Mouse (Mus musculus) neural tube, embryonic 12.5 days (tissue): ENCODE data around the gene Sh3gl2. TPM values are rescaled to one million over a fixed set of nuclear protein-coding genes. Genes with fewer than 3 reads are reported as not detected.

Experiments
- ATAC-seq: fragments of 200-750 bp; cut with Nextera tagmentation; 2 replicates; pipeline ENCODE4 v1.8.0; 2017; ENCODE audit warnings: low read depth, mild to moderate bottlenecking, moderate TSS enrichment, moderate library complexity; ENCODE audit not compliant: low FRiP score
- H3K27ac ChIP-seq: fragments of 300-500 bp; sonication (generic); 2 replicates; pipeline ENCODE4 v1.5.1; 2016
- H3K27me3 ChIP-seq: fragments of 300-500 bp; sonication (generic); replicated peaks from 2 replicates; pipeline ENCODE4 v1.6.1; 2016; ENCODE audit warnings: mild to moderate bottlenecking
- H3K36me3 ChIP-seq: fragments of 300-500 bp; sonication (generic); 2 replicates; pipeline ENCODE4 v1.6.1; 2016; ENCODE audit warnings: mild to moderate bottlenecking
- H3K4me1 ChIP-seq: fragments of 300-500 bp; sonication (generic); 2 replicates; pipeline ENCODE4 v1.6.1; 2016
- H3K4me2 ChIP-seq: fragments of 300-500 bp; sonication (generic); replicated peaks from 2 replicates; pipeline ENCODE4 v1.6.1; 2016; ENCODE audit warnings: mild to moderate bottlenecking
- H3K4me3 ChIP-seq: fragments of 300-500 bp; sonication (generic); 2 replicates; pipeline ENCODE4 v1.5.1; 2016
- H3K9ac ChIP-seq: fragments of 300-500 bp; sonication (generic); 2 replicates; pipeline ENCODE4 v1.6.1; 2016; ENCODE audit warnings: mild to moderate bottlenecking
- H3K9me3 ChIP-seq: fragments of 300-500 bp; sonication (generic); 2 replicates; pipeline ENCODE4 v1.6.1; 2016; ENCODE audit warnings: mild to moderate bottlenecking
- WGBS: fragments of 180-500 bp; shearing (Covaris S2); methylation state at CpG from one replicate; pipeline ENCODE4 v1.1.7; 2016; 5-methylcytosine and 5-hydroxymethylcytosine counted together
- polyA plus RNA-seq: library from polyadenylated mRNA; unstranded; fragments of >200 nt; fragmentation: Nextera tagmentation; extraction: Ambion mirVana; gene quantifications from 2 replicates; pipeline ENCODE4 v1.2.1, GENCODE M21; 2016

Gene Sh3gl2
- 20.4 and 26.2 TPM in 2 replicates for polyA plus RNA-seq

- H3K27ac ChIP-seq, result peak within 1 kb of the TSS; percentile 37; the same call in 1 of the 2 replicates
- H3K9ac ChIP-seq, result peak within 1 kb of the TSS; percentile 74
- peak within 1 kb of the TSS; percentile 97 for H3K4me2 ChIP-seq
- ATAC-seq, result peak; percentile 94
- H3K27me3 ChIP-seq, result peaks cover 24% of the 10 kb centered on the region
- peaks cover 9% of the 10 kb centered on the region; the same call in 1 of the 2 replicates for H3K4me1 ChIP-seq
- H3K9me3 ChIP-seq, result no peaks in the 10 kb centered on the region
- WGBS, result under 1% methylated on average over 48 of the region's 48 CpGs
- peak within 1 kb of the TSS; percentile 73 for H3K4me3 ChIP-seq
- no peaks in the 10 kb centered on the region for H3K36me3 ChIP-seq
Measured at GRCm38 (mm10) chr4:85205071-85205635, at the start of gene Sh3gl2. TSS of gene Sh3gl2 (plus strand) at chr4:85205126.

- H3K27me3 ChIP-seq, result no peaks in the 10 kb centered on the region
- H3K36me3 ChIP-seq, result no peaks in the 10 kb centered on the region
- no peak overlapping the region for H3K4me2 ChIP-seq
- no peak for ATAC-seq
- no peak overlapping the region for H3K27ac ChIP-seq
- H3K4me3 ChIP-seq, result no peak overlapping the region
- H3K9ac ChIP-seq, result no peak overlapping the region
- H3K9me3 ChIP-seq, result no peaks in the 10 kb centered on the region
- no peaks in the 10 kb centered on the region for H3K4me1 ChIP-seq
- 65% methylated on average over 4 of the region's 4 CpGs for WGBS
Measured at GRCm38 (mm10) chr4:85161156-85161555, 43.8 kb upstream of the Sh3gl2 start.

- H3K9me3 ChIP-seq, result no peaks in the 10 kb centered on the region
- no peak overlapping the region for H3K9ac ChIP-seq
- no peaks in the 10 kb centered on the region for H3K27me3 ChIP-seq
- H3K36me3 ChIP-seq, result no peaks in the 10 kb centered on the region
- 26% methylated on average over 27 of the region's 27 CpGs for WGBS
- peak; percentile 92 for ATAC-seq
- peak overlapping the region; percentile 34; the same call in 1 of the 2 replicates for H3K4me2 ChIP-seq
- H3K4me3 ChIP-seq, result no peak overlapping the region
- H3K4me1 ChIP-seq, result no peaks in the 10 kb centered on the region
- H3K27ac ChIP-seq, result no peak overlapping the region
Measured at GRCm38 (mm10) chr4:85162468-85163312, 42.2 kb upstream of the Sh3gl2 start.

- peak; percentile 61; the same call in 1 of the 2 replicates for ATAC-seq
- 94% methylated on average over 2 of the region's 2 CpGs for WGBS
Measured at GRCm38 (mm10) chr4:85163313-85163615, 41.7 kb upstream of the Sh3gl2 start.

GRCm38 (mm10) chr4:85168001-85168400 is 36.9 kb upstream of the Sh3gl2 start:
- Histone ChIP-seq H3K36me3 (no peaks in the 10 kb centered on the region), H3K4me1 (no peaks in the 10 kb centered on the region), H3K27me3 (no peaks in the 10 kb centered on the region), H3K4me2 (no peak overlapping the region), H3K9me3 (no peaks in the 10 kb centered on the region), H3K27ac (no peak overlapping the region), H3K9ac (no peak overlapping the region), H3K4me3 (no peak overlapping the region)
- WGBS, result 94% methylated on average over 12 of the region's 12 CpGs
- ATAC-seq, result no peak

More at GRCm38 (mm10) chr4:85163313-85163615, 41.7 kb upstream of the Sh3gl2 start:
- Histone ChIP-seq H3K4me2 (no peak overlapping the region), H3K27ac (no peak overlapping the region), H3K9me3 (no peaks in the 10 kb centered on the region), H3K4me3 (no peak overlapping the region), H3K9ac (no peak overlapping the region), H3K27me3 (no peaks in the 10 kb centered on the region), H3K4me1 (no peaks in the 10 kb centered on the region), H3K36me3 (no peaks in the 10 kb centered on the region)

GRCm38 (mm10) chr4:85175466-85175865 is 29.5 kb upstream of the Sh3gl2 start:
- no peaks in the 10 kb centered on the region for H3K36me3 ChIP-seq
- no peak overlapping the region for H3K4me2 ChIP-seq
- no peak overlapping the region for H3K27ac ChIP-seq
- no peaks in the 10 kb centered on the region for H3K9me3 ChIP-seq
- 87% methylated on average over 4 of the region's 4 CpGs for WGBS
- ATAC-seq, result no peak
- no peak overlapping the region for H3K9ac ChIP-seq
- no peaks in the 10 kb centered on the region for H3K4me1 ChIP-seq
- no peaks in the 10 kb centered on the region for H3K27me3 ChIP-seq
- H3K4me3 ChIP-seq, result no peak overlapping the region

GRCm38 (mm10) chr4:85178394-85179051 is 26.4 kb upstream of the Sh3gl2 start:
- Histone ChIP-seq H3K36me3 (no peaks in the 10 kb centered on the region), H3K4me1 (no peaks in the 10 kb centered on the region), H3K9ac (no peak overlapping the region), H3K4me2 (no peak overlapping the region), H3K4me3 (no peak overlapping the region), H3K27me3 (no peaks in the 10 kb centered on the region), H3K9me3 (no peaks in the 10 kb centered on the region), H3K27ac (no peak overlapping the region)
- WGBS, result 72% methylated on average over 9 of the region's 9 CpGs
- ATAC-seq, result no peak; the same call in 1 of the 2 replicates

GRCm38 (mm10) chr4:85186011-85186410 is 18.9 kb upstream of the Sh3gl2 start:
- ATAC-seq, result no peak
- H3K9me3 ChIP-seq, result no peaks in the 10 kb centered on the region
- no peak overlapping the region for H3K4me2 ChIP-seq

GRCm38 (mm10) chr4:85196201-85196600 is 8.7 kb upstream of the Sh3gl2 start:
- H3K4me3 ChIP-seq, result no peak overlapping the region
- ATAC-seq, result no peak
- no peaks in the 10 kb centered on the region for H3K4me1 ChIP-seq
- no peak overlapping the region for H3K9ac ChIP-seq
- no peak overlapping the region for H3K4me2 ChIP-seq
- WGBS, result 85% methylated on average over 4 of the region's 4 CpGs
- H3K9me3 ChIP-seq, result no peaks in the 10 kb centered on the region
- no peaks in the 10 kb centered on the region for H3K36me3 ChIP-seq
- H3K27ac ChIP-seq, result no peak overlapping the region
- no peaks in the 10 kb centered on the region for H3K27me3 ChIP-seq

More at GRCm38 (mm10) chr4:85186011-85186410, 18.9 kb upstream of the Sh3gl2 start:
- Histone ChIP-seq H3K36me3 (no peaks in the 10 kb centered on the region), H3K4me3 (no peak overlapping the region), H3K9ac (no peak overlapping the region), H3K27ac (no peak overlapping the region), H3K27me3 (no peaks in the 10 kb centered on the region), H3K4me1 (no peaks in the 10 kb centered on the region)
- 55% methylated on average over 4 of the region's 4 CpGs for WGBS

GRCm38 (mm10) chr4:85198431-85198830 is 6.5 kb upstream of the Sh3gl2 start:
- 0 out of 2 replicates have a peak, but pooled peaks cover 3% of the 10 kb centered on the region for H3K27me3 ChIP-seq
- no peak overlapping the region for H3K4me3 ChIP-seq
- no peak overlapping the region for H3K9ac ChIP-seq
- H3K4me2 ChIP-seq, result no peak overlapping the region
- 85% methylated on average over 9 of the region's 9 CpGs for WGBS
- H3K9me3 ChIP-seq, result no peaks in the 10 kb centered on the region
- H3K27ac ChIP-seq, result no peak overlapping the region
- H3K4me1 ChIP-seq, result no peaks in the 10 kb centered on the region
- no peaks in the 10 kb centered on the region for H3K36me3 ChIP-seq
- no peak for ATAC-seq

GRCm38 (mm10) chr4:85202582-85202981 is 2.3 kb upstream of the Sh3gl2 start:
- Histone ChIP-seq H3K9ac (no peak overlapping the region), H3K36me3 (no peaks in the 10 kb centered on the region), H3K4me2 (no peak overlapping the region), H3K27me3 (peaks cover 24% of the 10 kb centered on the region), H3K27ac (no peak overlapping the region), H3K9me3 (no peaks in the 10 kb centered on the region), H3K4me1 (peaks cover 9% of the 10 kb centered on the region; the same call in 1 of the 2 replicates), H3K4me3 (no peak overlapping the region)
- WGBS, result 80% methylated on average over 7 of the region's 7 CpGs
- no peak for ATAC-seq

- peak overlapping the region; percentile 37; the same call in 1 of the 2 replicates for H3K27ac ChIP-seq
- peak; percentile 81 for ATAC-seq
Measured at GRCm38 (mm10) chr4:85205636-85206211, 798 bp downstream of the Sh3gl2 start.

More at GRCm38 (mm10) chr4:85205636-85206211, 798 bp downstream of the Sh3gl2 start:
- peak overlapping the region; percentile 74 for H3K9ac ChIP-seq
- peak overlapping the region; percentile 97 for H3K4me2 ChIP-seq
- 1% methylated on average over 42 of the region's 43 CpGs for WGBS
- peaks cover 9% of the 10 kb centered on the region; the same call in 1 of the 2 replicates for H3K4me1 ChIP-seq
- peaks cover 24% of the 10 kb centered on the region for H3K27me3 ChIP-seq
- H3K4me3 ChIP-seq, result peak overlapping the region; percentile 73
- no peaks in the 10 kb centered on the region for H3K9me3 ChIP-seq
- H3K36me3 ChIP-seq, result no peaks in the 10 kb centered on the region
